Mouse (Mus musculus) heart, embryonic 16.5 days (tissue): Measurements from ENCODE around the gene Pamr1. TPM values are rescaled to one million over a fixed set of nuclear protein-coding genes. Genes with fewer than 3 reads are reported as not detected.

ENCODE experiments used
- ATAC-seq: fragments of 200-750 bp; cut with Nextera tagmentation; replicated peaks from 2 replicates; pipeline ENCODE4 v1.8.0; 2017; ENCODE audit warnings: moderate number of reproducible peaks; ENCODE audit not compliant: insufficient read depth, low FRiP score; ENCODE audit errors: extremely low read depth
- H3K27ac ChIP-seq: fragments of 300-500 bp; sonication (generic); 2 replicates; pipeline ENCODE4 v1.5.1; 2014; ENCODE audit warnings: mild to moderate bottlenecking, low read length, control low read depth, moderate library complexity
- H3K27me3 ChIP-seq: fragments of 300-500 bp; sonication (generic); 2 replicates; pipeline ENCODE4 v1.6.1; 2014; ENCODE audit warnings: low read length, mixed read lengths; ENCODE audit not compliant: control insufficient read depth, insufficient read depth
- H3K36me3 ChIP-seq: fragments of 300-500 bp; sonication (generic); 2 replicates; pipeline ENCODE4 v1.6.1; 2014; ENCODE audit not compliant: control insufficient read depth, insufficient read depth
- H3K4me1 ChIP-seq: fragments of 300-500 bp; sonication (generic); 2 replicates; pipeline ENCODE4 v1.6.1; 2014; ENCODE audit warnings: low read length, mixed read lengths; ENCODE audit not compliant: control insufficient read depth, insufficient read depth
- H3K4me2 ChIP-seq: fragments of 300-500 bp; sonication (generic); 2 replicates; pipeline ENCODE4 v1.6.1; 2014; ENCODE audit warnings: low read depth, mild to moderate bottlenecking, control low read depth, low read length
- H3K4me3 ChIP-seq: fragments of 300-500 bp; sonication (generic); 2 replicates; pipeline ENCODE4 v1.5.1; 2014; ENCODE audit warnings: mild to moderate bottlenecking, control low read depth, low read length
- H3K9ac ChIP-seq: fragments of 300-500 bp; sonication (generic); 2 replicates; pipeline ENCODE4 v1.6.1; 2014; ENCODE audit warnings: low read length, control low read depth
- H3K9me3 ChIP-seq: fragments of 300-500 bp; sonication (generic); replicated peaks from 2 replicates; pipeline ENCODE4 v1.6.1; 2016; ENCODE audit warnings: low read length; ENCODE audit not compliant: control insufficient read depth
- WGBS: fragments of 180-500 bp; shearing (Covaris S2); extraction: QIAGEN DNeasy Blood & Tissue Kit; methylation state at CpG from one replicate; pipeline ENCODE4 v1.1.7; 2014; 5-methylcytosine and 5-hydroxymethylcytosine counted together
- polyA plus RNA-seq: library from polyadenylated mRNA; unstranded; fragments of >200 nt; fragmentation: Nextera tagmentation; extraction: Ambion mirVana; gene quantifications from 2 replicates; pipeline ENCODE4 v1.2.1, GENCODE M21; 2015

The Pamr1 gene
- polyA plus RNA-seq, 1 experiment from 2014 or later: 3.5 TPM

- Histone ChIP-seq H3K9ac (no peak overlapping the region), H3K4me1 (no peaks in the 10 kb centered on the region), H3K4me2 (no peak overlapping the region), H3K27me3 (no peaks in the 10 kb centered on the region), H3K9me3 (no peaks in the 10 kb centered on the region), H3K36me3 (no peaks in the 10 kb centered on the region), H3K27ac (no peak overlapping the region), H3K4me3 (no peak overlapping the region)
- 81% methylated on average over 7 of the region's 7 CpGs for WGBS
- no peak for ATAC-seq
These were observed 135.7 kb downstream of the Pamr1 start for GRCm38 (mm10) chr2:102685371-102686107.

GRCm38 (mm10) chr2:102686108-102686450, 136.3 kb downstream of the Pamr1 start:
- no peak overlapping the region for H3K4me2 ChIP-seq
- H3K9ac ChIP-seq: no peak overlapping the region
- no peaks in the 10 kb centered on the region for H3K4me1 ChIP-seq
- H3K4me3 ChIP-seq: no peak overlapping the region
- H3K27me3 ChIP-seq: no peaks in the 10 kb centered on the region
- 61% methylated on average over 9 of the region's 9 CpGs for WGBS
- ATAC-seq: no peak
- no peak overlapping the region for H3K27ac ChIP-seq
- H3K36me3 ChIP-seq: no peaks in the 10 kb centered on the region
- H3K9me3 ChIP-seq: no peaks in the 10 kb centered on the region

Other genes with a start within 250 kb of the Pamr1 start
- gene Trim44, start 142.2 kb upstream of the Pamr1 start, polyA plus RNA-seq: 16.1 and 19.1 TPM in 2 replicates
- 1.6 and 1.7 TPM in 2 replicates for gene Fjx1, start 97.5 kb upstream of the Pamr1 start, polyA plus RNA-seq
- gene Slc1a2, start 108.6 kb downstream of the Pamr1 start, polyA plus RNA-seq: 0.14 and 0.32 TPM in 2 replicates